Mouse (Mus musculus): ENCODE measurements around the gene Tnfsf8.

Gene Tnfsf8

GRCm38 (mm10) chr4:63840457-63840856 lies 20.7 kb downstream of the Tnfsf8 start:
- no peak for DNase-seq

GRCm38 (mm10) chr4:63823136-63823535 lies 38.0 kb downstream of the Tnfsf8 start:
- DNase-seq: no peak

- no peak for DNase-seq
Observed at GRCm38 (mm10) chr4:63817505-63817904, 43.6 kb downstream of the Tnfsf8 start.

GRCm38 (mm10) chr4:63815668-63816067 lies 45.5 kb downstream of the Tnfsf8 start:
- DNase-seq: no peak

- no peak for DNase-seq
Observed at GRCm38 (mm10) chr4:63798083-63798482, 63.1 kb downstream of the Tnfsf8 start.

GRCm38 (mm10) chr4:63796527-63796926 lies 64.6 kb downstream of the Tnfsf8 start:
- DNase-seq: no peak

- no peak for DNase-seq
Observed at GRCm38 (mm10) chr4:63792328-63792727, 68.8 kb downstream of the Tnfsf8 start.

- DNase-seq: no peak
Observed at GRCm38 (mm10) chr4:63785466-63785865, 75.7 kb downstream of the Tnfsf8 start.

GRCm38 (mm10) chr4:63783826-63784225 lies 77.3 kb downstream of the Tnfsf8 start:
- DNase-seq: no peak

- no peak for DNase-seq
Observed at GRCm38 (mm10) chr4:63782970-63783613, 78.1 kb downstream of the Tnfsf8 start.

All from cerebellum, adult 18-20 months (tissue).